Mouse (Mus musculus): Measurements from ENCODE around the gene Ubr2. TPM values are rescaled to one million over a fixed set of nuclear protein-coding genes. Genes with fewer than 3 reads are reported as not detected.
A peak's percentile ranks its signal among the peaks of the same experiment; 100 is the strongest.

Ubr2 gene
- total RNA-seq, 1 experiment from 2014 or later = 92.6 TPM

- no peak for DNase-seq
Observed at GRCm38 (mm10) chr17:46926941-46927340, 83.4 kb downstream of the Ubr2 start.

GRCm38 (mm10) chr17:46926192-46926591 is 84.2 kb downstream of the Ubr2 start:
- no peak for DNase-seq

- DNase-seq = no peak
Observed at GRCm38 (mm10) chr17:46920855-46921254, 89.5 kb downstream of the Ubr2 start.

- no peak for DNase-seq
Observed at GRCm38 (mm10) chr17:46918951-46919350, 91.4 kb downstream of the Ubr2 start.

- no peak for DNase-seq
Observed at GRCm38 (mm10) chr17:46915129-46915528, 95.2 kb downstream of the Ubr2 start.

GRCm38 (mm10) chr17:46912331-46912730 is 98.0 kb downstream of the Ubr2 start:
- peak; percentile 20 for DNase-seq

- DNase-seq = no peak
Observed at GRCm38 (mm10) chr17:46910186-46910585, 100.2 kb downstream of the Ubr2 start, which contains the start of gene Prph2. Prph2 (plus strand) TSS chr17:46910459.

- peak; percentile 74 for DNase-seq
Observed at GRCm38 (mm10) chr17:46903876-46904490, 106.4 kb downstream of the Ubr2 start.

- DNase-seq = no peak
Observed at GRCm38 (mm10) chr17:46900941-46901340, 109.4 kb downstream of the Ubr2 start.

GRCm38 (mm10) chr17:46897221-46897950 is 113.0 kb downstream of the Ubr2 start:
- no peak for DNase-seq

- DNase-seq = no peak
Observed at GRCm38 (mm10) chr17:46895426-46895825, 114.9 kb downstream of the Ubr2 start.

- DNase-seq = peak; percentile 28
Observed at GRCm38 (mm10) chr17:46890843-46891594, 119.3 kb downstream of the Ubr2 start.

GRCm38 (mm10) chr17:46890116-46890815 is 120.1 kb downstream of the Ubr2 start, which contains the start of gene Tbcc:
Tbcc (plus strand) TSS chr17:46890684.
- DNase-seq = peak; percentile 97

GRCm38 (mm10) chr17:46889450-46890084 is 120.8 kb downstream of the Ubr2 start:
- peak; percentile 86 for DNase-seq

- DNase-seq = no peak
Observed at GRCm38 (mm10) chr17:46888511-46889212, 121.7 kb downstream of the Ubr2 start.

GRCm38 (mm10) chr17:46885910-46886643 is 124.3 kb downstream of the Ubr2 start:
- DNase-seq = no peak

GRCm38 (mm10) chr17:46885218-46885909 is 125.0 kb downstream of the Ubr2 start:
- no peak for DNase-seq

- no peak for DNase-seq
Observed at GRCm38 (mm10) chr17:46884766-46885165, 125.6 kb downstream of the Ubr2 start.

- DNase-seq = no peak
Observed at GRCm38 (mm10) chr17:46883107-46883506, 127.2 kb downstream of the Ubr2 start.

- no peak for DNase-seq
Observed at GRCm38 (mm10) chr17:46881728-46882127, 128.6 kb downstream of the Ubr2 start.

All from adrenal gland, postnatal 25 days (tissue).